Mouse (Mus musculus) ES-E14 (cell line): ENCODE results near the gene Fbp2. TPM values are rescaled to one million over a fixed set of nuclear protein-coding genes. Genes with fewer than 3 reads are reported as not detected.
"Not testable (repeated sequence)": the region's sequence is repeated elsewhere in the genome, so short reads cannot be mapped to it uniquely, and the experiment has no call there.

Source experiments
- DNase-seq: peaks from one replicate; pipeline ENCODE4 v3.0.0-alpha.2; 2013; ENCODE audit warnings: low read depth, low spot score
- H3K27ac ChIP-seq: 2 replicates; pipeline ENCODE4 v1.5.1; 2012; ENCODE audit warnings: low read depth, mild to moderate bottlenecking, low read length, moderate library complexity, mixed read lengths; ENCODE audit not compliant: poor library complexity, insufficient read depth, severe bottlenecking
- H3K36me3 ChIP-seq: 2 replicates; pipeline ENCODE4 v1.6.1; 2012; ENCODE audit warnings: mild to moderate bottlenecking, low read length, moderate library complexity, mixed read lengths; ENCODE audit not compliant: control insufficient read depth, poor library complexity, insufficient read depth, severe bottlenecking
- H3K4me1 ChIP-seq, 2 experiments: fragments of 150-350 bp in 1 of 2; sonication (generic) in 1 of 2; 2 replicates each; pipeline ENCODE4 v1.6.1; 2012; ENCODE audit warnings: low read length in 2 of 2, mild to moderate bottlenecking in 1 of 2, mixed read lengths in 1 of 2; ENCODE audit not compliant: control insufficient read depth in 2 of 2, insufficient read depth in 2 of 2, poor library complexity in 1 of 2
- H3K4me3 ChIP-seq, 2 experiments: fragments of 150-350 bp in 1 of 2; sonication (generic) in 1 of 2; 2 replicates each; pipeline ENCODE4 v1.5.1; 2012; ENCODE audit warnings: low read length in 2 of 2, low read depth in 1 of 2, mild to moderate bottlenecking in 1 of 2, mixed read lengths in 1 of 2; ENCODE audit not compliant: insufficient read depth in 1 of 2, poor library complexity in 1 of 2, severe bottlenecking in 1 of 2
- H3K9ac ChIP-seq: 2 replicates; pipeline ENCODE4 v1.6.1; 2012; ENCODE audit warnings: low read depth, mild to moderate bottlenecking, low read length, mixed read lengths; ENCODE audit not compliant: poor library complexity, insufficient read depth, severe bottlenecking
- H3K9me3 ChIP-seq: fragments of 150-350 bp; sonication (generic); 2 replicates; pipeline ENCODE4 v1.6.1; 2012; ENCODE audit warnings: low read depth, mild to moderate bottlenecking, low read length; ENCODE audit not compliant: control insufficient read depth, insufficient read depth
- CHD2 ChIP-seq: IDR thresholded peaks from 2 replicates; pipeline ENCODE4 v1.6.1; 2014; ENCODE audit warnings: mild to moderate bottlenecking, low read depth, low read length, inconsistent platforms
- HCFC1 ChIP-seq: IDR thresholded peaks from 2 replicates; pipeline ENCODE4 v1.6.1; 2012; ENCODE audit warnings: low read length, inconsistent platforms, borderline replicate concordance; ENCODE audit not compliant: insufficient read depth
- MAFK ChIP-seq: IDR thresholded peaks from 2 replicates; pipeline ENCODE4 v1.6.1; 2014; ENCODE audit warnings: mild to moderate bottlenecking, low read depth, low read length, inconsistent platforms; ENCODE audit not compliant: insufficient read depth
- ZC3H11A ChIP-seq: IDR thresholded peaks from 2 replicates; pipeline ENCODE4 v1.6.1; 2012; ENCODE audit warnings: low read depth, mild to moderate bottlenecking, inconsistent platforms, low read length, borderline replicate concordance
- ZNF384 ChIP-seq: IDR thresholded peaks from 2 replicates; pipeline ENCODE4 v1.6.1; 2012; ENCODE audit warnings: low read depth, low read length, inconsistent platforms
- in situ Hi-C, 2 experiments: fragments of 600-800 bp; cut with MboI; formaldehyde crosslinking; loops; one replicate each; pipeline ENCODE4 v1.15.1; 2025; ENCODE audit warnings: low sequenced_read_pairs in 2 of 2, inconsistent platforms in 1 of 2; ENCODE audit not compliant: unreplicated experiment in 2 of 2
- total RNA-seq: library from RNA; depleted of rRNA; stranded (reverse); fragments of 300-350 nt; gene quantifications from 2 replicates; pipeline ENCODE4 v1.2.3, GENCODE M21; 2012; rRNA removed

Gene Fbp2
- total RNA-seq, 1 experiment = 10.4 TPM

- DNase-seq = no peak
- no peaks in the 10 kb centered on the region for H3K9me3 ChIP-seq
- in situ Hi-C loops = no loop called here
These were observed 24.9 kb downstream of the Fbp2 start for GRCm38 (mm10) chr13:62833341-62833740.

DNA sequence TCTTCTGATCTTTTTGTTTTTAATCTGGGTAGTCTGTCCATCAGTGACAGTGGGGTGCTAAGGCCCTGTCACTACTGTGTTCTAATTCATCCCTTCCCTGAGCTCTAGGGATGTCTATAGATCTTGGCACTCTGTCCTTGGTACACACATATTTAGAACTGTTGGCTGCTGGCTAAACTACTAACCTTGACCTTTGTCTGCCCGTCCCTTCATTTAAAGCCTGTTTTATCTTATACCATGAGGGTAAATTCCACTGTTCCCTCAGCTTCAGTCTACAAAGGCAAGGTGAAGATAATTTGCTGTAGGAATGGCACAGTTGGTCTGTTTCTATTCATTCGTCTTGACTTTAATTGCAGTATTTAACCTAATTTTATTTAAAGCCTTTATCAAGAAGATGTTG lies 26.0 kb downstream of the Fbp2 start:
- H3K9me3 ChIP-seq = no peaks in the 10 kb centered on the region
- H3K4me3 ChIP-seq = no peak overlapping the region
- H3K27ac ChIP-seq = no peak overlapping the region
- H3K4me1 ChIP-seq = no peaks in the 10 kb centered on the region
- H3K9ac ChIP-seq = no peak overlapping the region
- DNase-seq = no peak
- in situ Hi-C loops = no loop called here
- TF ChIP-seq ZC3H11A (no peak), ZNF384 (no peak), MAFK (no peak), CHD2 (no peak), HCFC1 (no peak)
- no peaks in the 10 kb centered on the region for H3K36me3 ChIP-seq

More at GRCm38 (mm10) chr13:62833341-62833740, 24.9 kb downstream of the Fbp2 start:
- H3K4me1 ChIP-seq = no peaks in the 10 kb centered on the region
- H3K9ac ChIP-seq = no peak overlapping the region
- TF ChIP-seq ZC3H11A (no peak), CHD2 (no peak), MAFK (no peak), ZNF384 (no peak), HCFC1 (no peak)
- H3K4me3 ChIP-seq = no peak overlapping the region
- H3K27ac ChIP-seq = no peak overlapping the region
- H3K36me3 ChIP-seq = no peaks in the 10 kb centered on the region

DNA sequence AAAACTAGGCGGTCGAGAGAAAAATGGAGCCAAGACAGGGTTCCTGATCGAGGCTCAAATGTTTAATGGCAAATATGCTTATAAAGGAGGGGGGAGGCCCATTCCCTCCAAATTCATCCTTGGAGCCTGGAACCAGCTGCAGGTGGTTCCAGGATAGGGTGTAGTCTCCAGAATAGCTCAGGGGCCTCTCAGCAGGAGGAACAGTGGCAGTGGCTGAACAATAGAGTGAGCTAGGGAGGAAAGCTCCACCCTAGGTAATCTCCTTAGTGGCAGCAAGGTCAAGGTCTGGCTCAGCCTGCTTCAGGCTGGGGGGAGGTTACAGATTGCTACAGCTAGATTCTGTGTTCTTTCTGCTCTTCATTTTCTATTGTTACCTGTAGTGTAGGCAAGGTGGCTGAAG lies 42.5 kb downstream of the Fbp2 start:
- H3K4me1 ChIP-seq, H3K9me3 ChIP-seq, H3K9ac ChIP-seq, in situ Hi-C loops, DNase-seq, H3K27ac ChIP-seq, H3K36me3 ChIP-seq, H3K4me3 ChIP-seq: not testable (repeated sequence)

DNA sequence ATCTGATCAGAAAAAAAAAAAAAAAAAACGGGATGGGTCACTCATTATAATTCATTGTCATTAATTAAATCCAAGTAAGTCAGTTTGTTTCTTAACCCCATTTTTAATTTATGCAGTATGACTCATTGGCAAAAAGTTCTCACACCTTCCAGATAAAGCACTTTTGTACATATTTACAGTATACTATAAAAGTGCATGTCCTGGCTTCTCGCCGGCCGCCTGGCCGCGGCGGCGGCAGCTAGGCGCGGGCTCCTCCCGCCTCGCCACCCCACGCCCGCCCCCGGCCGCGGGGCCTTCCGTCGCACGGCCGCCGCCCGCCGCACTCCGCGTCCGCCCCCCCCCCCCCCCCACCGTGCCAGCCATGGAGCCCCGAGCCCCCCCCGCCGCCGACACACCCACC lies 45.5 kb downstream of the Fbp2 start:
- no peak overlapping the region for H3K27ac ChIP-seq

GRCm38 (mm10) chr13:62807981-62808380 lies 50.2 kb downstream of the Fbp2 start:
- H3K4me1 ChIP-seq, H3K9ac ChIP-seq, H3K36me3 ChIP-seq, DNase-seq, H3K4me3 ChIP-seq, in situ Hi-C loops, H3K9me3 ChIP-seq, H3K27ac ChIP-seq: not testable (repeated sequence)

More for the DNA sequence above, 45.5 kb downstream of the Fbp2 start:
- no peaks in the 10 kb centered on the region for H3K9me3 ChIP-seq
- no peaks in the 10 kb centered on the region for H3K36me3 ChIP-seq
- H3K4me3 ChIP-seq = peak overlapping the region; percentile 30 to 42; a peak in 3 of 4 replicates
- DNase-seq = no peak
- H3K9ac ChIP-seq = no peak overlapping the region
- no peaks in the 10 kb centered on the region; a peak in 1 of 4 replicates for H3K4me1 ChIP-seq
- TF ChIP-seq MAFK (no peak), HCFC1 (no peak), ZNF384 (no peak), ZC3H11A (no peak), CHD2 (no peak)
- in situ Hi-C loops = no loop called here

Other genes with a start within 250 kb of the Fbp2 start
- 7.3 and 7.5 TPM in 2 replicates for gene 6720489N17Rik, start 234.2 kb downstream of the Fbp2 start, total RNA-seq
- 25.9 and 30.4 TPM in 2 replicates for gene Platr25, start 97.7 kb downstream of the Fbp2 start, total RNA-seq
- 5.0 TPM in 2 replicates for gene Gm5141, start 72.6 kb downstream of the Fbp2 start, total RNA-seq
- 0.95 and 2.6 TPM in 2 replicates for gene Fbp1, start 29.9 kb upstream of the Fbp2 start, total RNA-seq
- 58.3 and 90.6 TPM in 2 replicates for gene 2010111I01Rik, start 106.5 kb upstream of the Fbp2 start, total RNA-seq